Mouse (Mus musculus) hindbrain, embryonic 15.5 days (tissue): ENCODE data around the gene Arsj. TPM values are rescaled to one million over a fixed set of nuclear protein-coding genes. Genes with fewer than 3 reads are reported as not detected.
A peak's percentile ranks its signal among the peaks of the same experiment; 100 is the strongest.

ENCODE experiments used
- ATAC-seq: fragments of 200-750 bp; cut with Nextera tagmentation; 2 replicates; pipeline ENCODE4 v1.8.0; 2017; ENCODE audit warnings: low read depth, moderate number of reproducible peaks, moderate TSS enrichment; ENCODE audit not compliant: low FRiP score
- H3K27ac ChIP-seq: fragments of 300-500 bp; sonication (generic); replicated peaks from 2 replicates; pipeline ENCODE4 v1.5.1; 2015; ENCODE audit warnings: mild to moderate bottlenecking, inconsistent platforms
- H3K27me3 ChIP-seq: fragments of 300-500 bp; sonication (generic); 2 replicates; pipeline ENCODE4 v1.6.1; 2015; ENCODE audit warnings: control low read depth, inconsistent platforms
- H3K36me3 ChIP-seq: fragments of 300-500 bp; sonication (generic); 2 replicates; pipeline ENCODE4 v1.6.1; 2015; ENCODE audit warnings: control low read depth, inconsistent platforms
- H3K4me1 ChIP-seq: fragments of 300-500 bp; sonication (generic); replicated peaks from 2 replicates; pipeline ENCODE4 v1.6.1; 2015; ENCODE audit warnings: control low read depth, inconsistent platforms
- H3K4me2 ChIP-seq: fragments of 300-500 bp; sonication (generic); 2 replicates; pipeline ENCODE4 v1.6.1; 2015; ENCODE audit warnings: moderate library complexity, mild to moderate bottlenecking, inconsistent platforms
- H3K4me3 ChIP-seq: fragments of 300-500 bp; sonication (generic); 2 replicates; pipeline ENCODE4 v1.5.1; 2015; ENCODE audit warnings: mild to moderate bottlenecking, inconsistent platforms
- H3K9ac ChIP-seq: fragments of 300-500 bp; sonication (generic); 2 replicates; pipeline ENCODE4 v1.6.1; 2015; ENCODE audit warnings: inconsistent platforms
- H3K9me3 ChIP-seq: fragments of 300-500 bp; sonication (generic); 2 replicates; pipeline ENCODE4 v1.6.1; 2016; ENCODE audit warnings: control low read depth, inconsistent platforms
- WGBS: fragments of 180-500 bp; shearing (Covaris S2); methylation state at CpG from one replicate; pipeline ENCODE4 v1.1.7; 2015; 5-methylcytosine and 5-hydroxymethylcytosine counted together
- polyA plus RNA-seq: library from polyadenylated mRNA; unstranded; fragments of >200 nt; fragmentation: Nextera tagmentation; extraction: Ambion mirVana; gene quantifications from 2 replicates; pipeline ENCODE4 v1.2.1, GENCODE M21; 2015

Gene Arsj
- polyA plus RNA-seq, 1 experiment from 2014 or later = 0.30 TPM

- no peak for ATAC-seq
- Histone ChIP-seq H3K36me3 (no peaks in the 10 kb centered on the region), H3K9me3 (no peaks in the 10 kb centered on the region), H3K9ac (no peak overlapping the region), H3K4me2 (no peak overlapping the region), H3K4me1 (no peaks in the 10 kb centered on the region), H3K27ac (no peak overlapping the region), H3K4me3 (no peak overlapping the region), H3K27me3 (no peaks in the 10 kb centered on the region)
- WGBS = 78% methylated on average over 6 of the region's 6 CpGs
Observed at GRCm38 (mm10) chr3:126439331-126439730, 75.8 kb downstream of the Arsj start.

- Histone ChIP-seq H3K27me3 (no peaks in the 10 kb centered on the region), H3K9me3 (no peaks in the 10 kb centered on the region), H3K4me1 (no peaks in the 10 kb centered on the region), H3K27ac (no peak overlapping the region), H3K4me2 (no peak overlapping the region), H3K36me3 (no peaks in the 10 kb centered on the region), H3K9ac (no peak overlapping the region), H3K4me3 (no peak overlapping the region)
- 61% methylated on average over 6 of the region's 6 CpGs for WGBS
- ATAC-seq = no peak
Observed at GRCm38 (mm10) chr3:126449058-126449457, 85.6 kb downstream of the Arsj start.

GRCm38 (mm10) chr3:126449515-126449914, 86.0 kb downstream of the Arsj start:
- no peak overlapping the region for H3K4me2 ChIP-seq
- no peaks in the 10 kb centered on the region for H3K4me1 ChIP-seq
- H3K27me3 ChIP-seq = no peaks in the 10 kb centered on the region
- H3K9me3 ChIP-seq = no peaks in the 10 kb centered on the region
- no peak overlapping the region for H3K4me3 ChIP-seq
- no peak for ATAC-seq
- no peak overlapping the region for H3K9ac ChIP-seq
- no peaks in the 10 kb centered on the region for H3K36me3 ChIP-seq
- no peak overlapping the region for H3K27ac ChIP-seq
- WGBS = 50% methylated on average over 2 of the region's 2 CpGs

- 55% methylated on average over 7 of the region's 7 CpGs for WGBS
- H3K27ac ChIP-seq = 0 out of 2 replicates have a peak overlapping the region, but pooled peaks have one; percentile 1
- no peaks in the 10 kb centered on the region for H3K9me3 ChIP-seq
- H3K4me1 ChIP-seq = 0 out of 2 replicates have a peak, but pooled peaks cover 5% of the 10 kb centered on the region
- no peak overlapping the region for H3K9ac ChIP-seq
- no peak overlapping the region for H3K4me3 ChIP-seq
- H3K4me2 ChIP-seq = no peak overlapping the region
- H3K36me3 ChIP-seq = no peaks in the 10 kb centered on the region
- 0 out of 2 replicates have a peak, but pooled peaks have one; percentile 56 for ATAC-seq
- H3K27me3 ChIP-seq = no peaks in the 10 kb centered on the region
Observed at GRCm38 (mm10) chr3:126455787-126456482, 92.5 kb downstream of the Arsj start.

GRCm38 (mm10) chr3:126463119-126463815, 99.8 kb downstream of the Arsj start:
- Histone ChIP-seq H3K27me3 (no peaks in the 10 kb centered on the region), H3K4me3 (no peak overlapping the region), H3K4me2 (no peak overlapping the region), H3K9ac (no peak overlapping the region), H3K27ac (no peak overlapping the region), H3K4me1 (no peaks in the 10 kb centered on the region), H3K36me3 (no peaks in the 10 kb centered on the region), H3K9me3 (no peaks in the 10 kb centered on the region)
- WGBS = 74% methylated on average over 4 of the region's 4 CpGs
- ATAC-seq = no peak

GRCm38 (mm10) chr3:126464262-126464661, 100.8 kb downstream of the Arsj start:
- Histone ChIP-seq H3K36me3 (no peaks in the 10 kb centered on the region), H3K9ac (no peak overlapping the region), H3K9me3 (no peaks in the 10 kb centered on the region), H3K4me3 (no peak overlapping the region), H3K27ac (no peak overlapping the region), H3K27me3 (no peaks in the 10 kb centered on the region), H3K4me1 (no peaks in the 10 kb centered on the region), H3K4me2 (no peak overlapping the region)
- ATAC-seq = no peak
- 28% methylated on average over 2 of the region's 2 CpGs for WGBS

Other genes with a start within 250 kb of the Arsj start
- 82.1 and 85.4 TPM in 2 replicates for gene Camk2d, start 232.6 kb downstream of the Arsj start, polyA plus RNA-seq